Mouse (Mus musculus) heart, adult 8-10 months (tissue): ENCODE measurements around the gene Ccer2. TPM values are rescaled to one million over a fixed set of nuclear protein-coding genes. Genes with fewer than 3 reads are reported as not detected.
A peak's percentile ranks its signal among the peaks of the same experiment; 100 is the strongest.

ENCODE experiments used
- DNase-seq: peaks from one replicate; pipeline ENCODE4 v3.0.0; 2022; ENCODE audit warnings: low spot score
- total RNA-seq, 4 experiments: library from RNA; stranded (reverse); gene quantifications; 2 replicates each; pipeline ENCODE4 v1.2.4; 2022

Gene Ccer2
- total RNA-seq, 4 experiments from 2014 or later: not detected

- DNase-seq: no peak
Observed at GRCm38 (mm10) chr7:28749935-28750334, 6.0 kb upstream of the Ccer2 start.

- no peak for DNase-seq
Observed at GRCm38 (mm10) chr7:28758623-28759022, 2.6 kb downstream of the Ccer2 start.

GRCm38 (mm10) chr7:28761907-28762306, 5.9 kb downstream of the Ccer2 start:
- DNase-seq: no peak

- no peak for DNase-seq
Observed at GRCm38 (mm10) chr7:28765211-28765610, 9.2 kb downstream of the Ccer2 start.

- DNase-seq: peak; percentile 100
Observed at GRCm38 (mm10) chr7:28766173-28766879, 10.4 kb downstream of the Ccer2 start, which contains the start of gene Sirt2. Gene Sirt2 (plus strand): TSS chr7:28766735.

GRCm38 (mm10) chr7:28766910-28767309, 10.9 kb downstream of the Ccer2 start:
- no peak for DNase-seq

GRCm38 (mm10) chr7:28767462-28767965, 11.5 kb downstream of the Ccer2 start, which contains the start of gene Nfkbib:
Gene Nfkbib (minus strand): TSS chr7:28767512.
- DNase-seq: no peak

- DNase-seq: no peak
Observed at GRCm38 (mm10) chr7:28769414-28769958, 13.5 kb downstream of the Ccer2 start.

- no peak for DNase-seq
Observed at GRCm38 (mm10) chr7:28770309-28770708, 14.3 kb downstream of the Ccer2 start.

- no peak for DNase-seq
Observed at GRCm38 (mm10) chr7:28771867-28772266, 15.9 kb downstream of the Ccer2 start.

GRCm38 (mm10) chr7:28773163-28773562, 17.2 kb downstream of the Ccer2 start:
- DNase-seq: no peak

- DNase-seq: no peak
Observed at GRCm38 (mm10) chr7:28774164-28774563, 18.2 kb downstream of the Ccer2 start.

- no peak for DNase-seq
Observed at GRCm38 (mm10) chr7:28775129-28775528, 19.2 kb downstream of the Ccer2 start.

GRCm38 (mm10) chr7:28778825-28779224, 22.9 kb downstream of the Ccer2 start:
- DNase-seq: no peak

GRCm38 (mm10) chr7:28780067-28780658, 24.2 kb downstream of the Ccer2 start:
- peak; percentile 93 for DNase-seq

- DNase-seq: no peak
Observed at GRCm38 (mm10) chr7:28780857-28781256, 24.9 kb downstream of the Ccer2 start.

GRCm38 (mm10) chr7:28781261-28781663, 25.3 kb downstream of the Ccer2 start:
- DNase-seq: no peak

- no peak for DNase-seq
Observed at GRCm38 (mm10) chr7:28785161-28785560, 29.2 kb downstream of the Ccer2 start.

- no peak for DNase-seq
Observed at GRCm38 (mm10) chr7:28787884-28788283, 31.9 kb downstream of the Ccer2 start.

- DNase-seq: no peak
Observed at GRCm38 (mm10) chr7:28788307-28789195, 32.6 kb downstream of the Ccer2 start, which contains the start of gene Rinl. Gene Rinl (plus strand): TSS chr7:28788969.

- DNase-seq: no peak
Observed at GRCm38 (mm10) chr7:28789235-28789634, 33.3 kb downstream of the Ccer2 start.
